Mouse (Mus musculus) kidney, postnatal 14 days (tissue): ENCODE measurements around the gene Gm45021.

Source experiments
- DNase-seq: peaks from one replicate; pipeline ENCODE4 v3.0.0; 2022; ENCODE audit warnings: mixed read lengths

The Gm45021 gene

DNA sequence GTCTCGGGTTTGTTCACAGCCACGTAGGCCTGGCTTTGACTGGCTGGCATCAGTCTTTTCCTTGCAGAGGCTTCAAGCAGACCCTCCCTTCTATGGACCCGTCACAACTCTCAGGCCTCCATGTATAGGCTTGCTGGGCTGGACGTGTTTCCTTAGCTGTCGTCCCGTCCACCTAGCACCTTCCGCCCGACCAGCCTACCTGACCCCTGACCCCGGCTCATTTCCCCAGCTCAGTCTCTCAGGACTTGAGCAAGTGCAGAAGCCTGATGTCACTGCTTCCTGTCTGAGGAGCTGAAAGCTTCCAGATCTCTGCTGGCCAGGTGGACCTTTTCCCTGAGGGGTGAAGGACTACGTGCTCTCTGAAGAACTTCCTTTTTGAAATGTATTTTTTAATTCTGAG lies 16.1 kb upstream of the Gm45021 start:
- DNase-seq, result peak; percentile 58

DNA sequence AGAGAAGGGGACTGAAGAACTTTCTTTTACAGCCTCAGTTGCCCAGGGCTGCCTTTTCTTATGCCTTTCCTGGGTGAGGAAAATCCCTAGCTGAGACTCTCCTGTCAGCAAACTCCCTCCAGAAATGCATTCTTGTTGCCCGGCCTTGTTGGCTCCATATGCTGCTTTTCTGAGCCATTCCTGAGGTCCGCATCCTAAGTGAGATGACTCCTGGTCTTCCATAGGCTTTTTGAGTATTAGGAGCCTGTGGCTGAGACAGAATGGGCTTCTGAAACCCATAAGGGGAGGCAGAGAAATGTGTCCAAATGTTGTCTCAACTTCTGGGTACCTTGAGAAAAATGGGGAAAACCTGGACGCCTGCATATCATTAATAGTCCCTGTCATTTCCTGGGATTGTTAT lies 15.4 kb upstream of the Gm45021 start:
- DNase-seq, result no peak

DNA sequence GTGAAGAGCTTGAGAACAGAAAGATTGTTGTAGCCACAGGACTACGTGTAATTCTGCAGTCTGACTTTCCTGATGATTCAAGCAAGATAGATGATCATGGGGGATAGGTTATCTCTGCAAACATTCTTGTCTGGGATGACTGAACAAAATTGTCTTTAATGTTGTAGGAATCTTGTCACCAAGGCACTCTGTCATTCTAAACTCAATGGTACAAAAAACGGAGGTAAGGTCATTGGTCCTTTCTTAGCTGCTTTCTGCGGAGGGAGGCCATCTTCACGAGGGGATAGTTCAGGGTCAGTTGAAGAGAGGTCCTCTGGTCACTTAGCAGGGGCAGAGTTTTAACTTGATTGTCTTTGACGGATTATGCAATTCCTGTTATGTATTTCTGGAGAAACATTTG lies 10.7 kb upstream of the Gm45021 start:
- DNase-seq, result no peak

DNA sequence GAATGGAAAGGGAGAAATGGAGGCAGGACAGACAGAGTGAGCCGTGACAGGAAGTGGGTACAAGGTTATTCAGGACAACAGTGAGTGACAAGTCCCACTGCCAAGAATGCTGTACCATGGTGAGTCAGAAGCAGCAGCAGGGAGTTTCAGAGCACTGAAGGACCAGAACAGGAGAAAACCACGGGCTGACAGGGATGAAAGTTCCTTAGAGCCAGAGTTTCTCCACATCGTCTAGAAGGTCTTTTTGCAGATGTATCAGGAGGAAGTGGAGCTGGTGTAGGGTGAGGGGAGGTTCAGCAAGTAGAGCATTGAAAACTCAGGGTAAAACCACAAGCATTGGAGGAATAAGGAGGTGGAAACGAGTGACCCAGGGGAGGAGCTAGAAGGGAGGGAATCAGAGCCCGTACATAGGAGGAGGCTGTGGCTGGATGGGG lies 10.2 kb upstream of the Gm45021 start:
- no peak for DNase-seq

DNA sequence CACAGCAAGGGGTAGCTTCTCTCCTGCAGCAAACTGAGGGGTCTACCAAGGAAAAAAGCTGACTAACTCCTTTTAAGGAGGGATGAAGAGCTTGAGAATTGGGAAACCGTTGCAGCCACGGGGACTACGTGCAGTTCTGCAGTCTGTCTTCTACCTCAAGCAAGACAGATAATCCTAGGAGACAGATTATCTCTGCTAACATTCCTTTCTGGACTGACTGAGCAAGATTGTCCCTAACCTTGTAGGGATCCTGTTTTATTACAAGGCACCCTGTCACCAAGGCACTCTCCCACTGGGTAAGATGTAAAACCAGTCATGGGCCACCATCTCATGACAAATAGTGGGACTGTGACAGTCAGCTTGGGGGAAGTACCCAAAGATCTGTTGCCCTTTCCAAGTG lies 8.2 kb upstream of the Gm45021 start:
- no peak for DNase-seq

DNA sequence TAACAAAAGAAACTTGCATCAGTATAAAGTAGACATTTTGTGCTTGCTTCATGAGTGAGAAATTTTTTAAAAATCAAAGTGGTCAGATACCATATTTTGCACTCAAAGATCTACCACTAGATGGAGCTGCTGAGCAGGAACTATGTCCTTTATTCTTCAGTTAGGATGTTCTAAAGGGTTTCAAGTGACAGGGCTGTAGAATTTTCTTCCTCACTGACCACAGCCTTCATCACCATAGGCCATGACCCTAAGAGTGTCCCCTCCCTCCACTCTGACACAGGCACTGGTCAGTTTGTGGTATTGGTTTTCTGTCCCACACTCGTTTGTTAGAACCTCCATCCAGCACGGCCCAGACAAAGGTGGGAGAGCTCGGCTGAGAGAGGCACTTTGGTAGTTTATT lies 7.4 kb upstream of the Gm45021 start:
- DNase-seq, result peak; percentile 59

DNA sequence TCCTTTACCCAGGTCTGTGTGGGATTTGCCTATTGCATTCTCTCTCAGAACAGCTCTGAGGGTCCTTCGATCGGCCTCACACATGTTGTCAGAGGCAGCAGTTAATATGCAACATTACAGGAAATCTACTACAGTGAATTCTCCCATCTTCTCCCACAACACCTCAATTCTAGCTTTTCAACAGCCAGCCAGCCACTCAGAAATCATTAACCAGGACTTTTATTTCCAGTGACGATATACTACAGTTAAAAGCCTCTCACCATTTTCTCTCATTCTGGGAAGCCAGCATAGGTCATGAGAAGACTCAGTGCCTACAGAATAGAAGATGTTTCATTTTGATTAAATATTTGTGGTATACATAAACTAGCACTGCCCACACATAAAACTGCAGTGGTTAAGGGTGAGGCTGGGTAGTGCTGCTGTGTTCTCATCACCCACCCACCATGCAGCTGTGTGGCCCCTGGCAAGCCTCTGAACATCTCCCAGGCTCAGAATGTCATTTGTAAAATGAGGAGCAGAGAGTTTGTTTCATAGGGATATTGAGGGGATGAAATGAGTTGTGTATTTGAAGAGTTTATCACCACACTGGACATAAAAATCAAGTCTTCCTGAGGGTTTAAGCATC lies 1.9 kb downstream of the Gm45021 start:
- peak; percentile 32 for DNase-seq

DNA sequence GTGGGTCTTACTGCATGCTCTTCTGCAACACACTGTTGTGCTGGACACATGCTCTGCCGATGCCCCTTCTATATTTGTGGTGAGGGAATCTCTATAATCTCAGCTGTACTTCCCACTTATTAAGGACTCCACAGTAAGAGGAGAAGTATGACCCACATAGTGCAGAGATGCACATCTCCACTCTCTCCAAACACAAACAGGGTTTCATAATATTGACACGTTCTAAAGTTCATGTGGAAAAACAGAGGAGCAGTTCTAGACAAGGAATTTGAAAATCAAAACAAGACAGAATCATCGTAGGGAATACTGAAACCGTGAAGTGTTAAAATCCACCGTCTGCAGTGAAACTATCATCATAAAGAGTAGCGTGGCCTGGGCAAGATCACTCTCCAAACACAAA lies 2.5 kb downstream of the Gm45021 start:
- no peak for DNase-seq

DNA sequence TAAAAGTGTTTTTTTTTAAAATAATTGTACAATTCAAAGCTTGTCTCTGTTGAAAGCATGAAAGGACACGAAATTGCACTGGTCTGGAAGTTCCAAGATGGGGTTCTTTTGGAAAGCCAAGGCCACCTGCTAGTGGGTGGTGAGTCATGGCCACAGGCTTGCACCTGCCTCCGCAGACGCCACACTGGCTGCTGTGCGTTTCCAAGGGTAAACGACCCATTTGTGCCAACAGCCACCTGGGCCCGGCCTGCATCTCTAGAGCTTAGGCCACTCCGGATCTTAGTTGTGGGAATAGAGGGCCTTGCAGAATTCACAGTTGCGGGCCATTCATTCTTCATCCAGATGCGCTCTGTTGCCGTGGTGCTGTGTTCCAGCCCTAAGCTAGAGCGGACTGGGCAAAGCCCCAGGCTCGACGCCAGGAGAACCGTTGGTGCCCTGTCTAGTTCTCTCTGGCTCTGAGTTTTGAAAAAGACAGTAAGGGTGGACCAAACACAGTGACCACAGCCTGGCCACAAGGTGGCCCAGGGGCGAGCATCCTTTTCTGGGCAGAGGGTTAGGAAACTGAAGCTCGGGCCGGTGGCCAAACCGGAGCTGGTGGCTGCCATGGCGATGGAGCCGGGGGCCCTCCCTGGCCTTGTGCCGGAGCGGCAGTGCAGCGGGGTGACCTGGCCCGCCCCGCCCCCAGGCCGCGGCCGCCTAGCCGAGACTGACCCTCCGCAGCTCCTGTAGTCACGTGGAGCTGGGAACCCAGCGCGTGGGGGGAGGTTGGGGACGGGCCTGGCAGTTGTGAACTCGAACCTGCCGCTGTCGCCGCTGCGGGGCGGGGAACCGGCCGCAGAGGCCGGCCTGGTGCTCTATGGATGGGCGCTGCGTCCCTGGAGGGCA lies 4.0 kb downstream of the Gm45021 start, which contains the start of the genes Repin1 and Gm44965:
Gene Repin1, plus strand, starts transcription at position 726 of the 885 bp plus-strand sequence.
Gene Gm44965, plus strand, starts transcription at position 784 of the 885 bp plus-strand sequence.
- DNase-seq, result peak; percentile 97

DNA sequence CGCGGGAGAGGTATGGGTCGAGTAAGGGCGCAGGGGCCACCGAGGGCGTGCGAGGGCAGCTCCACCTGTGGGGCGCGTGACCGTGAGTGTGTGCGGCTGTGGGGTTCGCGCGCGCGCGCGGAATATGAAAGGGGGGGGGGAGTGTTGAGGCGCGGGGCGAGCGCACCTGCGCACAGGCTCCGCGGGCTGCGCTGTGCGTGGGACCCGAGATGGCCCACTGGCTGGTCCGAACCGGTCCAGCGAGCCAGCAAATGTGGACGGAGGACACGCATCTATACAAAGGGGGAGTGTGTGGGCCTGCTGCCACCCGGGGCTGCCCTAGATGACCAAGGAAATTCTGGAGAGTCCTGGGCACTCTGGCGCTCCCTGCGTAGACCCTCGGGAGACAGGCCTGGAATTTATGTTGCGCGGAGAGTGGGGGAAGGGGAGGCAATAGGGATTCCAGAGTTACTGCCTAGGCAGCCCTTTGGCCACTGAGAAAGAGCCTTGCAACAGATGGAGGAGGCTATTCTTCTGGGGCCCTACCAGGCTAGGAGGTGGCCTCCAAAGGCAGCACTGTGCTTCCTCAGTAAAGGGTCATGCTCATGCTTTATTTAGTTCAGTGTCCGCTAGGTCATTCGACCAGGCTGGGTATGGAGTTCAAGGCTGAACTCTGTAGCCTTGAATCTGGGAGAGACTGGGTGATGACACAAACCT lies 4.8 kb downstream of the Gm45021 start:
- DNase-seq, result peak; percentile 71

DNA sequence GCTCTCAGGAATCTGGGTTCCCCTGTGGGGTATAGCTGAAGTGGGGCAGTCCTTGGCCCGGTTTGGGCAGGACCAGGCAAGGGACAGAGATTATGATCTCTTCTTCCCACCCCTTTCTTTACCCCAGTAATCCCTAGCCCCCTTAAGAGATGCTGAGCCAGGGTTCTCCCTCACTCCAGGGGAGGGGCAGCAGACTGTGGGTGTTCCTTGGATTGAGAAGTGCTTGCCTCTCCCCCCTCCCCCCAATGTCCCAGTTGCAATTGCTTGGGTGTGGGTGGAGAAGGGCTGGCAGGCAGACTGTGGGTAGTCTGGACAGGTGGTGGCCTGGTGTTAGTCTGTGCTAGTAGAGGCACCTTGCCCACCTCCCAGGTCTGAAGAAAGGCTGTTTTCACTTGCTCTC lies 5.9 kb downstream of the Gm45021 start:
- DNase-seq, result peak; percentile 45

DNA sequence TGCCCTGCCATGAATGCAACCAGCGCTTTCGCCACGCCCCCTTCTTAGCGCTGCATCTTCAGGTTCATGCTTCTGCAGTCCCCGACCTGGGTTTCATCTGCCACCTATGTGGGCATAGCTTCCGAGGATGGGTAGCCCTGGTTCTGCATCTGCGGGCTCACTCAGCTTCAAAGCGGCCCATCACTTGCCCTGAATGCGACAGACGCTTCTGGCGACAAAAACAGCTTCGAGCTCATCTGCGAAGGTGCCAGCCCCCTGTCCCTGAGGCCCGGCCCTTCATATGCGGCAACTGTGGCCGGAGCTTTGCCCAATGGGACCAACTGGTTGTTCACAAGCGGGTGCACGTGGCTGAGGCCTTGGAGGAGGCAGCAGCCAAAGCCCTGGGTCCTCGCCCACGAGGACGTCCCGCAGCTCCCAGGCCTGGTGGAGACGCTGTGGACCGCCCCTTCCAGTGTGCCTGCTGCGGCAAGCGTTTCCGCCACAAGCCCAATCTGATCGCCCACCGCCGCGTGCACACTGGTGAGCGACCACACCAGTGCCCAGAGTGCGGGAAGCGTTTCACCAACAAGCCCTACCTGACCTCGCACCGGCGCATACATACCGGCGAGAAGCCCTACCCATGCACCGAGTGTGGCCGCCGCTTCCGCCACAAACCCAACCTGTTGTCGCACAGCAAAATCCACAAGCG lies 7.3 kb downstream of the Gm45021 start:
- DNase-seq, result no peak

DNA sequence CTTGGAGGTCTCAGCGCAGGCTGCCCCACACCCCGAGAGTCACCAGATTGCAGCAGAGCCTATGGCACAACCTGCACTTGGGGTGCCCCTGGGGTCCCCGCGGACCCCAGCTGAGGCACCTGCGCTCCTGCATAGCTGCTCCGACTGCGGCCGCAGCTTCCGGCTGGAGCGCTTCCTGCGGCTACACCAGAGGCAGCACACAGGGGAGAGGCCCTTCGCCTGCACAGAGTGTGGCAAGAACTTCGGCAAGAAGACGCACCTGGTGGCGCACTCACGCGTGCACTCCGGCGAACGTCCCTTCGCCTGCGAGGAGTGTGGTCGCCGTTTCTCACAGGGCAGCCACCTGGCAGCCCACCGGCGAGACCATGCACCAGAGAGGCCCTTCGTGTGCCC lies 7.8 kb downstream of the Gm45021 start:
- DNase-seq, result no peak

DNA sequence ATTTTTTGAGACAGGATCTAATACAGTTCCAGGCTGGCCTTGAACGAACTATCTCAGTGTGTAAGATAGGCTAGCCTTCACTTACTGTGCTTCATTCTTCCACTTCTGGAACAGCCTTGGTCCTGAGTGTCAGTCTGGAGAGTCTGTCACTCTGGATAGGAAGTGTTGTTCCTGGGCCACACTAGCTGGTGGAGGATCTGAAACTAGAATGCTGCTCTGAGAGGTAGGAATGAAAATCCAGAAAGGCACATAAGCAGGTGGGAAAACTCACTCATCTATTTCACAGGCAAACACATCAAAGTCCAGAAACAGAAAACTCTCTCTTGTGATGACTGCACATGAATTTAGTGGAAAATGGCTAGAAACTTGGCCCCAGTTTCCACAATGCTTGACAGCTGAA lies 11.2 kb downstream of the Gm45021 start:
- DNase-seq, result no peak

DNA sequence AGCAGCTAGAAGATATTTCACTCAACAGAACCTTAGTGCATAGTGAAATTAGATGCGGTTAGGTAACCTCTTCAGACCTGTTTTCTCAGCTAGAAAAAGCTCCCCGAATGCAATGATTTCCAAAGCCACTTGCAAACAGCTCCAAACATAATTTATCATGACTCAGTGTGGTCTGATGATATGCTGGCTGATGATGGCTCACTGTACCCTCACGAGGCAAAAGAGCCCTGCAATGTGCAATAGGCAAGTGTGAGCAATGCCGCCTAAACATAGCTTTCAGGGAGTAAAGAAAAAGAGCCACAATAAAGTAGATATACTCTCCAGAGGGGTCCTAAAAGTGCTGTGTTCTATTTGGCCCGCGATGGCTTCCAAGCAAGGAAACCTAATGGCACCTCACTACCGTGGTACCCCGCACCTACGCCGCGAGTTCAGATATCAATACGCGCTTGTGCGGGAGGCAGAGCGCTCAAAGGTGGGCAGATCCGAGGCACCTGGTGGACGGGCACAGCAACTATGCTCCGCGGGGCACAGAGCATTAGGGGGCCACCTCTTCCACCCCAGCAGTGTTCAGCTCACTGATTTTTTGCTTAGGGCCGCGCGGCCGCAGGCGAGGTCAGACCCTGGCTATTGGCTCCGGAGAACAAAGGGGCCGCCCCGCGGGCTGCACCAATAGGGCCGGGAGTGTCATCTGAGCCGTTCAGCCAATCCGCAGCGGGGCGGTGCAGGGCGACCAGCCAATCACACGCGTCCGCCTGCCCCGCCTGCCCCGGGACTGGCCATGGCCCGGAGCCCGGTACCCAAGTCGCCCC lies 12.1 kb downstream of the Gm45021 start, which contains the start of gene Zfp775:
Gene Zfp775, plus strand, starts transcription at position 793 of the 809 bp plus-strand sequence.
- peak; percentile 98 for DNase-seq

DNA sequence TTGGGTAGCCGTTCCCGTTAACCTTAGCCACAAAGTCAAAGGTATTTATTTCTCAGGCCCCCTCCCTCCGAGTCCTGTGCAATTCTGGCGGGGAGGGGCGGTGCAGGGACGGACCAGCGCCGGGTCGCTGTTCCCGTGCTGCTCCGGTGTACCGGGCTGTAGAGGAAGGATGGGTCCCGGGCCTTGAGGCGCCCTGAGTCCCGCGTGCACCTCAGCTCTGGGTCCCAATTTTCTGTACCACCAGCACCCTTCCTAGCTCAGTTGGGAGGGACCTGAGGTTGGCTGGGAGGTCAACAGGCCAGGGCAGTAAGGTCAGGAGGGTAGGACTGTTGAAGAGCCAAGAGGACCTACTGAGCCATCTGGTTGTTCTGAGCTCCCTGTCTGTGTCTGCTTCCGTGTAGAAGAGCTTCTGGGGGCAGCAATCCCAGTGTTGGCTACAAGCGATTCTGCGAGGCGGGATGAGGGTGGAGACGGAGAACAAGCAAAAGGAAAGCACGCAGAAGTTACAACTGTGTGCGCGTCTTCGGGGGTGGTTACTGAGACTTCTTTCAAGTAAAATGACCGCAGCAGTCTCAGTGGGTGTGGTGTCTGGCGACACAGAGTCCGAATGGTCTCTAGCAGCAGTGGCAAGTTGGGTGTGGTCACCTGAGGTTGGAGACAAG lies 12.8 kb downstream of the Gm45021 start:
- no peak for DNase-seq

DNA sequence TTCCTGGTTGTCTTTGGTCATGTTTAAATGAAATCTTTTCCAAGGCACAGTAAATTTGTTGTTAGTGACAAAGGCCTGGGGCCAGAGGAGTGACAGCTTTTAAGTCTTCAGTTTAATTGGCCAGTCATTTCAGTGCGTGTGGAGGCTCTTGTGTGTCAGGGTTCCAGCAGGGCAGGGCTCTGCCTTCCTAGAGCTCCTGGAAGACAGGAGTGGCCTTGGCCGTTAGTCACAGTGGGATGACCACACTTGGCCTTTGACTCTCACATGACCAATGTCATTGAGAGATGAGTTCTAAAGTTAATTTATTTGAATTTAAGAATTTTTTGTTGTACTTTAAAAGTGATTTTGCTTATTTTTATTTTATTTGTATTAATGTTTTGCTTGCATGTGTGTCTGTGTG lies 18.7 kb downstream of the Gm45021 start:
- DNase-seq, result no peak

DNA sequence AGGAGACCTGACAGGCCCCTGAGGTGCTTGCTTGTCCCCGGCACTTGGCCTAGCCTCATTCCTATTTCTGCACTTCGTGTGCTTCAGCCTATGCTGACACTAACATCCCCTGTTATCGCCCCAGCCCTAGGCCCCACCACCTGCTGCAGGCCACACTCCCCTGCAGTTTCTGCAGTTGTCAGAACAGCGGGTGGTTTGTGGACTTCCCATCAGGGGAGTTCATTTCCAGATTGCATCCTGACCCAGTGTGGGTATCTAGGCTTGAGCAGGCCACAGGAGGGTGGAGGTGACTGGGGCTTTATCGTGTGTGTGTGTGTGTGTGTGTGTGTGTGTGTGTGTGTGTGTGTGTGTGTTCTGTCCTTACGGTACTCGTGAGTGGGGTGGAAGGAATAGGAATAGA lies 20.1 kb downstream of the Gm45021 start:
- no peak for DNase-seq

DNA sequence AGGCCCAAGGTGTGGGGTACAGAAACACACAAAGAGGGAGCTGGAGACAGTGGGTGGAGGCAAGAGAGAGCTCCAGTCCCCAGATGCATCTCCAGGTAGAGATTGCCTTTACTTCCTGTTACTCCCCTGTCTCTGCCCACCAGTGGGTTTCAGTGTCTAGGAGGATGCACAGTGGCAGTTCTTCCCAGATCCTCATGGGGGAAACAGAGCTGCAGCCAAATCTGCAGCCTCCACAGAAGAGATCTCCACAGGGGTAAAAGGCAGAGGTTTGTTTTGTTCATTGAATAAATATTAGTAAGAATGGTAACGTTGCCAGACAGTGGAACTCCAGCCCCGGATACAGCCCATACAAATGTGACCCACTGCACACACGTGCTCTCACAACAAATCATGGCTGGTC lies 21.2 kb downstream of the Gm45021 start:
- no peak for DNase-seq

DNA sequence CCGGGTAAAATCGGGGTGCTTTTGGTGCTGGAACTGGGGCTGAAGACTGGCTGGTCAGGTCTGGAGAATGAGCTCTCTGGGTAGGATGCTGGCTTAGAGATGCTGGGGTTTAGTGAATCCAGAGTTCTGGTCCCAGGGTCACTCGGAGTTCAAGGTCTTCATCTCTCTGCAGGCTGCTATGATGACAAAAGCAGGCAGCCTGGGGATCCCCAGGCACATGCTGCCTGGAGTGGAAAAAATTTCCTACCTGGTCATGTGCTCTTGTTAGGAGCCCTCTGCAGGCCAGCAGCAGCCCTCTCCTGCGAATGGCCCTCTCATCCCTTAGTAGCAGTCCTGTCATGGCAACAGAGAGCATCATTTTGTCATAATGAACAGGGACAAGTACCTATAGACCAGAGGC lies 24.1 kb downstream of the Gm45021 start:
- DNase-seq, result no peak

DNA sequence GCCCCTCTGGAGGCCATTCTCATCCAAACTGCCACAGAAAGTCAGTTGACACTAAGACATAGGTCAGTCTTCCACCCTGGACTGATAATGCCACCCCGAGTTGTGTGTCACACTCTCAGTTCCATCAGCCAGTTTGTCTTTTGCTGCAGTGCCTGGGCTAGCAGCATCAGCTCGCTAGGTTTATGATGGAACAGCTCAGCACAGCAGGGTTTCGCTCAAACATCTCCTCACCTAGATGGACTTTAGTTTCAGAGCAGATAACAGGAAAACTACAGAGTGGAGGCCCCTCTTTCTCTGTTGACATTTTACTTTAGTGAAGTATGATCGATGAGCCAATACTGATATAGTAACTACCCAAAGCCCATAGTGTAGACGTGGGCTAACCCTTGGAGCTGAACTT lies 25.3 kb downstream of the Gm45021 start:
- DNase-seq, result no peak

DNA sequence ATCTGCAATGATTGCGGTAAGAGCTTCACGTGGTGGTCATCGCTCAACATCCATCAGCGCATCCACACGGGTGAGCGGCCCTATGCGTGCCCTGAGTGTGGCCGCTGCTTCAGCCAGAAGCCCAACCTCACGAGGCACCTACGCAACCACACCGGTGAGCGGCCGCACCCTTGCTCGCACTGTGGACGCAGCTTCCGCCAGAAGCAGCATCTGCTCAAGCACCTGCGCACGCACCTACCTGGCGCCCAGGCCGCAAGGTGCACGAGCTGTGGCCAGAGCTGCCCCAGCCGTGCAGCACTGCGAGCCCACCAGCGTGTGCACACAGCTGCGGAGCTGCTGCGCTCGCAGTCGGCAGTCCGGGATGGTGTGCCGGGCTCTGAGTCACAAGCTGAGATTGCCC lies 30.6 kb downstream of the Gm45021 start:
- DNase-seq, result no peak
